Mouse (Mus musculus): ENCODE results near the gene Fgfr2. TPM values are rescaled to one million over a fixed set of nuclear protein-coding genes. Genes with fewer than 3 reads are reported as not detected.

Gene Fgfr2
- polyA plus RNA-seq, 1 experiment from 2014 or later = 11.4 TPM

GRCm38 (mm10) chr7:130910841-130911240 lies 2212.3 kb downstream of the Fgfr2 start:
- WGBS (ENCODE audit: insufficient replicate concordance) = 78% methylated on average over 14 of the region's 14 CpGs
- no peaks in the 10 kb centered on the region for H3K9me3 ChIP-seq (replicated peaks; ENCODE audit: control insufficient read depth, low read length)
- no peaks in the 10 kb centered on the region for H3K27me3 ChIP-seq (ENCODE audit: control insufficient read depth, insufficient read depth, low read depth, low read length)
- H3K27ac ChIP-seq (ENCODE audit: low read length) = no peak overlapping the region
- no peaks in the 10 kb centered on the region; the same call in 1 of the 2 replicates for H3K36me3 ChIP-seq (ENCODE audit: control insufficient read depth, insufficient read depth)
- no peaks in the 10 kb centered on the region for H3K4me1 ChIP-seq (ENCODE audit: control insufficient read depth, low read depth, low read length)
- no peak overlapping the region for H3K9ac ChIP-seq (ENCODE audit: low read depth, low read length)
- no peak overlapping the region for H3K4me2 ChIP-seq (ENCODE audit: low read depth, low read length)
- no peak for ATAC-seq (ENCODE audit: low read depth)
- H3K4me3 ChIP-seq (ENCODE audit: low read depth, low read length) = no peak overlapping the region

DNA sequence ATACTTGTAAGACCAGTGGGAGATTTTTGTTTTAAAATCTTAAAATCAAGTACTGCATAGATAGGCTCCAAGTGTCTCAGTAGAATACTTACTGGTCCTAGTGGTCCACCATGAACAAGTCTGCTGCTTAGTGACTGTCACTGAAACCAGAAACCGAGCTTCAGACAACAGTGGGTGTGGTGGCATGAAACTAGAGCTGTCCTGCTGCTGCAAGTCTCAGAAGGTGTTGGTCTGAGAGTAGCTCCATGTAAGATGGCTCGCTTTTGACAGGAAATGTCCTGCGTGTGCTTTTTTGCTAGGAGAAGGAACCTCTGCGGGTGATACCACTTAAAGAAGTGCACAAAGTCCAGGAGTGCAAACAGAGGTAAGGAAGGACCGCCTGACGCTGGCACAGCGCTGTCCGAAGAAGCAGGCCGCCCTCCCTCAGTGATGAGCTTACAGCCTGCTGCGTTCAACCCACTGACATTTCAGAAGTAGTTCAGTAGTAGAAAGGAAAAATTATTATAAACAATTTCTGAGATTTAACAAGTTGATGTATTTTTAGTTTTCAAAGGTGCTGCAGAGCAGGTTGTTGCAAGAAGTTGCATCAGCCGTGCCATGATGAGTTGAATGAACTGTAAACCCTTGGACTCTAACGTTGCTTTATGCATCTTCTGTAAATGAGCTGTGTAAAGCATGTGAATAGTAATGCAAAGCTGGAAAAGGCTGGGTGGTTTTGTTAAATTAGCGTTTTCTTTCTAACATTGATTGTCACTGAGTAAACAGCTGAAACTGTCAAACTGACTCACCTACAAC lies 2218.4 kb downstream of the Fgfr2 start:
- H3K9ac ChIP-seq (ENCODE audit: low read depth, low read length) = no peak overlapping the region
- H3K4me1 ChIP-seq (ENCODE audit: control insufficient read depth, low read depth, low read length) = no peaks in the 10 kb centered on the region
- no peaks in the 10 kb centered on the region for H3K27me3 ChIP-seq (ENCODE audit: control insufficient read depth, insufficient read depth, low read depth, low read length)
- no peaks in the 10 kb centered on the region; the same call in 1 of the 2 replicates for H3K36me3 ChIP-seq (ENCODE audit: control insufficient read depth, insufficient read depth)
- no peak for ATAC-seq (ENCODE audit: low read depth)
- H3K27ac ChIP-seq (ENCODE audit: low read length) = no peak overlapping the region
- no peaks in the 10 kb centered on the region for H3K9me3 ChIP-seq (replicated peaks; ENCODE audit: control insufficient read depth, low read length)
- WGBS (ENCODE audit: insufficient replicate concordance) = 73% methylated on average over 13 of the region's 13 CpGs
- H3K4me3 ChIP-seq (ENCODE audit: low read depth, low read length) = no peak overlapping the region
- no peak overlapping the region for H3K4me2 ChIP-seq (ENCODE audit: low read depth, low read length)

DNA sequence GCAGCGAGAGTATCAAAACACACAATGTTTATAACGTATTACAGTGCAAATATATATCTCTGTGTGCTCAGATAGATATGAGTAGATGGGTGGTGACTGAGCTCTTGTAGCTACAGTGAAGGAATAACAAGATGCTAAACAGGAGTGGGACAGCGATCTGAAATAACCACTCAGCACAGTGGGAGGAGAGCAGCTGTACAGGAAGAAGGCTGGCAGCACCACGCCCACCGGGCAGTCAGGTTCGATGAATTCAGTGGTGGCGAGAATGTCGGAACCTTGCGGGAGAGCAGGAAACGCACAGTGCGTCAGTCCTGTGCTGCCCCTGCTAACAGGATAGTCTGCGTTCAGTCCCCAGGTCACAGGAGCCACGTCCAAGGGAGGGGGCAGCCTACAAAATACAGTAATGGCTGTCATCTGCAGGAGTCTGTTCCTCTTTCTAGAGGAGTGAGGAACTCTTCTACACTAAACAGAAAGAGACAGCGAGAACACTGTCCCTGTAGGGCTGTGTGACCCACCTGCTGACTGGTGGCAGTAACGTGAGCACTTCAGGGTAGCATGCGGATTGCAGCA lies 2219.6 kb downstream of the Fgfr2 start:
- H3K4me3 ChIP-seq (ENCODE audit: low read depth, low read length) = no peak overlapping the region; the same call in 1 of the 2 replicates
- no peaks in the 10 kb centered on the region for H3K9me3 ChIP-seq (replicated peaks; ENCODE audit: control insufficient read depth, low read length)
- no peak overlapping the region for H3K4me2 ChIP-seq (ENCODE audit: low read depth, low read length)
- H3K9ac ChIP-seq (ENCODE audit: low read depth, low read length) = no peak overlapping the region
- ATAC-seq (ENCODE audit: low read depth) = 0 out of 2 replicates have a peak, but pooled peaks have one; percentile 11
- H3K4me1 ChIP-seq (ENCODE audit: control insufficient read depth, low read depth, low read length) = no peaks in the 10 kb centered on the region
- WGBS (ENCODE audit: insufficient replicate concordance) = 49% methylated on average over 16 of the region's 16 CpGs
- H3K36me3 ChIP-seq (ENCODE audit: control insufficient read depth, insufficient read depth) = no peaks in the 10 kb centered on the region
- no peaks in the 10 kb centered on the region for H3K27me3 ChIP-seq (ENCODE audit: control insufficient read depth, insufficient read depth, low read depth, low read length)
- H3K27ac ChIP-seq (ENCODE audit: low read length) = no peak overlapping the region

DNA sequence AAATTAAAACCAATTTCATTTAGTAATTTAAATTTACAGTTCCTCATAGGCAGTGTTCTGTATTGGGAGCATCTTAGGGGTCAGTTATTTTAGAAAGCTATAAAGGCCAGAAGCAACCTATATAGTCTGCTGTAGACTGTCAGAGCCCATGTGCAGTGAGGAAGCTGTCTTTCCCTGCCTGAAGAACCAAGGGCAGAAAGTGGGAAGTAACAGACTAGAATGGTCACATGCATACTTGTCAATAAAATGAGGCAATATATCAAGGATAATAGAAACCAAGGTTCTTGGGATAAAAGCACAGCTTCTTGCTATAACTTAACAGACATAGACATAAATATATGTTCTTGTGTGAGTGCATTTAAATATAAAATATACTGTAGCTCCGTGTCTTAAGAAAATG lies 2220.2 kb downstream of the Fgfr2 start:
- Histone ChIP-seq H3K4me3 (ENCODE audit: low read depth, low read length) (no peak overlapping the region), H3K9me3 (replicated peaks; ENCODE audit: control insufficient read depth, low read length) (no peaks in the 10 kb centered on the region), H3K9ac (ENCODE audit: low read depth, low read length) (no peak overlapping the region), H3K27ac (ENCODE audit: low read length) (no peak overlapping the region), H3K27me3 (ENCODE audit: control insufficient read depth, insufficient read depth, low read depth, low read length) (no peaks in the 10 kb centered on the region), H3K4me2 (ENCODE audit: low read depth, low read length) (no peak overlapping the region), H3K4me1 (ENCODE audit: control insufficient read depth, low read depth, low read length) (no peaks in the 10 kb centered on the region), H3K36me3 (ENCODE audit: control insufficient read depth, insufficient read depth) (no peaks in the 10 kb centered on the region)
- ATAC-seq (ENCODE audit: low read depth) = no peak
- WGBS (ENCODE audit: insufficient replicate concordance) = 61% methylated on average over 1 of the region's 1 CpGs

- Histone ChIP-seq H3K9ac (ENCODE audit: low read depth, low read length) (no peak overlapping the region), H3K36me3 (ENCODE audit: control insufficient read depth, insufficient read depth) (no peaks in the 10 kb centered on the region), H3K4me3 (ENCODE audit: low read depth, low read length) (no peak overlapping the region), H3K27ac (ENCODE audit: low read length) (no peak overlapping the region), H3K4me1 (ENCODE audit: control insufficient read depth, low read depth, low read length) (no peaks in the 10 kb centered on the region), H3K9me3 (replicated peaks; ENCODE audit: control insufficient read depth, low read length) (no peaks in the 10 kb centered on the region), H3K27me3 (ENCODE audit: control insufficient read depth, insufficient read depth, low read depth, low read length) (no peaks in the 10 kb centered on the region), H3K4me2 (ENCODE audit: low read depth, low read length) (no peak overlapping the region)
- 44% methylated on average over 5 of the region's 5 CpGs for WGBS (ENCODE audit: insufficient replicate concordance)
- ATAC-seq (ENCODE audit: low read depth) = no peak
Observed at GRCm38 (mm10) chr7:130900233-130900848, 2222.8 kb downstream of the Fgfr2 start.

GRCm38 (mm10) chr7:130898373-130898772 lies 2224.8 kb downstream of the Fgfr2 start:
- H3K4me3 ChIP-seq (ENCODE audit: low read depth, low read length) = no peak overlapping the region
- no peaks in the 10 kb centered on the region for H3K4me1 ChIP-seq (ENCODE audit: control insufficient read depth, low read depth, low read length)
- no peak overlapping the region for H3K4me2 ChIP-seq (ENCODE audit: low read depth, low read length)
- H3K36me3 ChIP-seq (ENCODE audit: control insufficient read depth, insufficient read depth) = no peaks in the 10 kb centered on the region
- ATAC-seq (ENCODE audit: low read depth) = no peak
- no peak overlapping the region for H3K27ac ChIP-seq (ENCODE audit: low read length)
- WGBS (ENCODE audit: insufficient replicate concordance) = 72% methylated on average over 4 of the region's 4 CpGs
- H3K27me3 ChIP-seq (ENCODE audit: control insufficient read depth, insufficient read depth, low read depth, low read length) = no peaks in the 10 kb centered on the region
- H3K9me3 ChIP-seq (replicated peaks; ENCODE audit: control insufficient read depth, low read length) = no peaks in the 10 kb centered on the region
- H3K9ac ChIP-seq (ENCODE audit: low read depth, low read length) = no peak overlapping the region

DNA sequence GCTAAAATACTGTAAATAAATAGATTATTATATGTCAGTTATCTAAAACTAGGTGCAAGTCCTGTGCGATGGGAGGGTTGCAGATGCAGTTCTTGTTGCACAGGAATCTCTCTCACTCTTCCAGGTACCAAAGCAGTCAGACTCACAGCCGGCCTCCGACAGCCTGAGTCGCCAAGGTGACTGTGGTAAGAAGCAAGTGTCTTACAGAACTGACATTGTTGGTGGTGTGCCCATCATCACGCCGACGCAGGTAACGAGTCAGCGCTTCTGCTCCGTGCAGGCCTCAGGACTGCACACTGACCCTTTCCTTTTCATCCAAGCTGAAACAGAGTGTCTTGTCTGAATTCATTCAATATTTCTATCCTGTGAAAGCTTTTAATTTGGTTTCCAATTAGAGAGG lies 2225.9 kb downstream of the Fgfr2 start:
- H3K27me3 ChIP-seq (ENCODE audit: control insufficient read depth, insufficient read depth, low read depth, low read length) = no peaks in the 10 kb centered on the region
- no peak overlapping the region for H3K4me2 ChIP-seq (ENCODE audit: low read depth, low read length)
- H3K9ac ChIP-seq (ENCODE audit: low read depth, low read length) = no peak overlapping the region
- H3K4me3 ChIP-seq (ENCODE audit: low read depth, low read length) = no peak overlapping the region
- no peaks in the 10 kb centered on the region for H3K9me3 ChIP-seq (replicated peaks; ENCODE audit: control insufficient read depth, low read length)
- H3K36me3 ChIP-seq (ENCODE audit: control insufficient read depth, insufficient read depth) = no peaks in the 10 kb centered on the region
- no peaks in the 10 kb centered on the region for H3K4me1 ChIP-seq (ENCODE audit: control insufficient read depth, low read depth, low read length)
- no peak for ATAC-seq (ENCODE audit: low read depth)
- WGBS (ENCODE audit: insufficient replicate concordance) = 83% methylated on average over 10 of the region's 10 CpGs
- no peak overlapping the region for H3K27ac ChIP-seq (ENCODE audit: low read length)

DNA sequence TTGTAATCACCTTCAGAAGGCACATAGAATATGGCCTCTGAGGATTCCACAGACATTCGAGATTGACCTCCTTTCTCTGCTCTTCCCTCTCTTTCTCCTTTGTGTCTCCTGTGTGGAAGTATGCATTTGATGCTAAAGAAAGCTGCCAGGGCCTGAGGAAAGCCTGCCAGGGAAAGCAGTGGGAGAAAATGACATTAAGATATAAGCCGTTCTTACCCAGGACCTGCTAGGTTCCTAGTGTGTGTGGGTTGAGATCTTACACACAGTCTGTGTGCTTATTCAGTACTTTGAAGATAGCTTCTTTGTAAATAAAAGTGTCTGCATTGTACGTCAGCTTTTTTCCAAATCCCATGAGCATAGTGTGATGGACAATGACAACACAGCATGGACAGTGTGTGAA lies 2227.1 kb downstream of the Fgfr2 start:
- Histone ChIP-seq H3K9me3 (replicated peaks; ENCODE audit: control insufficient read depth, low read length) (no peaks in the 10 kb centered on the region), H3K4me2 (ENCODE audit: low read depth, low read length) (no peak overlapping the region), H3K4me3 (ENCODE audit: low read depth, low read length) (no peak overlapping the region), H3K27me3 (ENCODE audit: control insufficient read depth, insufficient read depth, low read depth, low read length) (no peaks in the 10 kb centered on the region), H3K36me3 (ENCODE audit: control insufficient read depth, insufficient read depth) (no peaks in the 10 kb centered on the region), H3K4me1 (ENCODE audit: control insufficient read depth, low read depth, low read length) (no peaks in the 10 kb centered on the region), H3K27ac (ENCODE audit: low read length) (no peak overlapping the region), H3K9ac (ENCODE audit: low read depth, low read length) (no peak overlapping the region)
- WGBS (ENCODE audit: insufficient replicate concordance) = 64% methylated on average over 3 of the region's 3 CpGs
- ATAC-seq (ENCODE audit: low read depth) = no peak

DNA sequence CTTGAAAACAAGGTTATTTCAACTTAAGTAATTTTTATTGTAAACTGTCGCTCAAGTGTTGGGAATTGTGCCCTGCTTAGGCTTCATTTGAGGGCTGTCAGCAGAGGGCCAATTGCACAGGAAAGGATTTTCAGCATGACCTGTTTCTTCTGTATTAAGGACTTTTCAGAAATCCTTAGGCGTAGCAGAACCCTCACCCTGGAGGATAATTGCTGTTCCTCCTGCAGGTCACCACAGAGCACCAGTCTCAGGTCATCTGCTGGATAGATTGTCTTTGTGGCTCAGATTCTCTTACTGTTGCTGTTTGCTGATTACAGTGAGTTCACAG lies 2227.6 kb downstream of the Fgfr2 start:
- no peaks in the 10 kb centered on the region for H3K36me3 ChIP-seq (ENCODE audit: control insufficient read depth, insufficient read depth)
- 55% methylated on average over 2 of the region's 2 CpGs for WGBS (ENCODE audit: insufficient replicate concordance)
- H3K4me1 ChIP-seq (ENCODE audit: control insufficient read depth, low read depth, low read length) = no peaks in the 10 kb centered on the region
- H3K9ac ChIP-seq (ENCODE audit: low read depth, low read length) = no peak overlapping the region
- no peak overlapping the region for H3K4me3 ChIP-seq (ENCODE audit: low read depth, low read length)
- H3K9me3 ChIP-seq (replicated peaks; ENCODE audit: control insufficient read depth, low read length) = no peaks in the 10 kb centered on the region
- ATAC-seq (ENCODE audit: low read depth) = no peak
- no peak overlapping the region for H3K4me2 ChIP-seq (ENCODE audit: low read depth, low read length)
- no peak overlapping the region for H3K27ac ChIP-seq (ENCODE audit: low read length)
- no peaks in the 10 kb centered on the region for H3K27me3 ChIP-seq (ENCODE audit: control insufficient read depth, insufficient read depth, low read depth, low read length)
